Mouse (Mus musculus): ENCODE data around the gene Taf8.

- peak; percentile 70 for TF ChIP-seq CTCF (IDR thresholded peaks at IDR 0.05; ENCODE audit: control insufficient read depth, insufficient read depth, low read length)
- TF ChIP-seq POLR2A (IDR thresholded peaks at IDR 0.05; ENCODE audit: borderline replicate concordance, control insufficient read depth, low read depth, low read length): no peak
These were observed 26.4 kb downstream of the Taf8 start for GRCm38 (mm10) chr17:47475714-47476113.
